Mouse (Mus musculus): ENCODE measurements around the gene Wdr6. TPM values are rescaled to one million over a fixed set of nuclear protein-coding genes. Genes with fewer than 3 reads are reported as not detected.

The Wdr6 gene
- polyA plus RNA-seq, 1 experiment from 2014 or later: 78.9 TPM

DNA sequence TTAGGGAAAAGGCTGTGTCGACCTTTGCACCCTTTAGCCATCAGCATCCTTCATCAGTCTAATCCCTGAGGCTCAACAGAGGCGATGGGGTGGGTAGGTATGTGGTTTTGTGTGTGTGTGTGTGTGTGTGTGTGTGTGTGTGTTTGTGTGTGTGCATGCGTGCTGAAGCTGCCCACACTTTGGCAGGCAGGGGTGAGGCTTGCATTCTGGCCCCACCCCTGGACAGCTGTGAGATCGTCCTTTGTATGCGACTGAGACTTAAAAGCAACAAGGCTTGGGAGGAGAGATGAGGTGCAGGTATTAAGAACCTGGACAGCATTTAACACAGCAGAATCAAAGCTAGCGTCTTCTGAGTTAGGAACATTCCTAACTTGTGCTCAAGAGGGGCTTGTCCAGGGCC is 1.5 kb downstream of the Wdr6 start:
- ATAC-seq (ENCODE audit: low read depth) (no peak), DNase-seq (ENCODE audit: low spot score) (no peak)
- 28% methylated on average over 6 of the region's 6 CpGs for WGBS
- H3K9ac ChIP-seq (ENCODE audit: low read depth, low read length): peak overlapping the region; percentile 91; the same call in 1 of the 2 replicates
- H3K4me1 ChIP-seq (ENCODE audit: control insufficient read depth, insufficient read depth, low read length): peaks cover 18% of the 10 kb centered on the region
- peaks cover 41% of the 10 kb centered on the region for H3K36me3 ChIP-seq (ENCODE audit: control insufficient read depth, insufficient read depth, low read length)
- no peak overlapping the region for H3K27ac ChIP-seq (replicated peaks; ENCODE audit: low read depth, low read length)
- H3K9me3 ChIP-seq (ENCODE audit: control insufficient read depth, low read length): no peaks in the 10 kb centered on the region
- H3K4me3 ChIP-seq (ENCODE audit: low read depth, low read length): peak overlapping the region; percentile 68
- H3K4me2 ChIP-seq (ENCODE audit: low read depth, low read length): peak overlapping the region; percentile 86
- no peaks in the 10 kb centered on the region for H3K27me3 ChIP-seq (replicated peaks; ENCODE audit: control insufficient read depth, insufficient read depth, low read length)

GRCm38 (mm10) chr9:108575321-108576297 is 2.9 kb downstream of the Wdr6 start:
- H3K9me3 ChIP-seq (ENCODE audit: control insufficient read depth, low read length): no peaks in the 10 kb centered on the region
- H3K9ac ChIP-seq (ENCODE audit: low read depth, low read length): no peak overlapping the region
- peaks cover 55% of the 10 kb centered on the region for H3K36me3 ChIP-seq (ENCODE audit: control insufficient read depth, insufficient read depth, low read length)
- H3K4me2 ChIP-seq (ENCODE audit: low read depth, low read length): no peak overlapping the region
- H3K27ac ChIP-seq (replicated peaks; ENCODE audit: low read depth, low read length): no peak overlapping the region
- no peaks in the 10 kb centered on the region for H3K27me3 ChIP-seq (replicated peaks; ENCODE audit: control insufficient read depth, insufficient read depth, low read length)
- DNase-seq (ENCODE audit: low spot score) (no peak), ATAC-seq (ENCODE audit: low read depth) (no peak)
- 87% methylated on average over 37 of the region's 37 CpGs for WGBS
- peaks cover 18% of the 10 kb centered on the region for H3K4me1 ChIP-seq (ENCODE audit: control insufficient read depth, insufficient read depth, low read length)
- H3K4me3 ChIP-seq (ENCODE audit: low read depth, low read length): no peak overlapping the region

DNA sequence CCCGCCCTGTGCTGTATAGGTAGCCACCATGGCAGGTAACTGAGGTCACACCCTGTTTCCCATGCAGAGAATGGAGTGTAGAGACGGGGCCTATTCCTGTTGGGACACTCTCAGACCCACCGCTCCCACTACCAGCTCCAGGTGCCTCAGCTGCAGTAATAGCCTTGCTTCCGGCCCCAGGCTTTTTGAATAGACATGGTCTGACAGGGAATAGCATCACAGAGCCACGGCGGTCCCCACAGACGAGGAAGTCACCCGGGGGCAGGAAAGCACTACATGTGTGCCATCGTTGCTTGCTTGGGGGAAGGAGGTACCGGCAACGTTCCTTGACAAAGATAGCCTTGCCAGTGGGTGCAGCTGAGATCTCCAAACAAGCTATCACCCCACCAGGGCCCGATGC is 3.6 kb downstream of the Wdr6 start:
- Histone ChIP-seq H3K36me3 (ENCODE audit: control insufficient read depth, insufficient read depth, low read length) (peaks cover 56% of the 10 kb centered on the region), H3K4me2 (ENCODE audit: low read depth, low read length) (no peak overlapping the region), H3K4me3 (ENCODE audit: low read depth, low read length) (no peak overlapping the region), H3K27ac (replicated peaks; ENCODE audit: low read depth, low read length) (no peak overlapping the region), H3K27me3 (replicated peaks; ENCODE audit: control insufficient read depth, insufficient read depth, low read length) (no peaks in the 10 kb centered on the region), H3K9ac (ENCODE audit: low read depth, low read length) (no peak overlapping the region), H3K9me3 (ENCODE audit: control insufficient read depth, low read length) (no peaks in the 10 kb centered on the region), H3K4me1 (ENCODE audit: control insufficient read depth, insufficient read depth, low read length) (peaks cover 23% of the 10 kb centered on the region)
- WGBS: 88% methylated on average over 12 of the region's 12 CpGs
- no peak for ATAC-seq (ENCODE audit: low read depth)
- no peak for DNase-seq (ENCODE audit: low spot score)

DNA sequence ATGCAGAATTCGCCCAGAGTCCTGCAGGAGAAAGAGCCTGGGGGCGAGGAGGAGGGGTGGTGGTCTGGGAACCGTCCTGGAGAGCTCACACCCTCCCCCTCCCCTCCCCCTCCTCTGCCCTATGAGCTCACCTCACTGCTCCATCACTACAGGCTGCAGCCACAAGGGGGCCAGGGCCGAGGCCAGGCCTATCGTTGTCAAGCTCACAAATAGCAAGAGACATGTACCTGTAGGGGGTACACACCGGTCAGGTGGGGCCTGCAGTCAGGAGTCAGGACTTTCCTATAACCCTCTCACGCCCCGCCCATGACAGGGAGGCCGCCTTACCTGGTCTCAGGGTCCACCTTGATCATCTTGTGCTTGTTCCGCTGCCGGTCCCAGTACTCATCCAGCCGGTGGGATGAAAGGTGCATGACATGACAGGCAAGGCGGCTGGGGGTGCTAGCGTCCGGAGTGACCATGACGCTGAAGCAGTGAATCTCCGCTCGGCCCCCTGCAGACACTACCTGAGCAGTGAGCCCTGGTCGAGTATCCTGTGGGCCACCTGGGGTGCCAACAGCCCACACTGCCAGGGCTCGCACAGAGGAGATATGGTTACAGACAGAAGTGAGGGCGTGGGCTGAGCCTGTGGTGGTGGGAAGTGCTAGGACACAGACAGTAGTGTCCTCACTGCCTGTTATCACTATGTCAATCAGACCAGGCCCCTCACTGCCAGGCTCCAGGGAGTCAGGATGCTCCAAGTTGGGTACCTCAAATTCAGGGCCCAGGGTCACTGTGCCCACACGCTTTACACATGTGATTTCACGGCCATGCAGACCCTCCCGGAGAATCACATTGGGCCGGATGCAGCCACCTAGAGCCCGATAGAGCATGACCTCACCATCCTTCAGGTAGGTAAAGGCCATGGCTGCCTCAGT is 4.5 kb downstream of the Wdr6 start:
- no peak for ATAC-seq (ENCODE audit: low read depth)
- Histone ChIP-seq H3K27me3 (replicated peaks; ENCODE audit: control insufficient read depth, insufficient read depth, low read length) (no peaks in the 10 kb centered on the region), H3K9me3 (ENCODE audit: control insufficient read depth, low read length) (no peaks in the 10 kb centered on the region), H3K4me3 (ENCODE audit: low read depth, low read length) (no peak overlapping the region), H3K4me2 (ENCODE audit: low read depth, low read length) (no peak overlapping the region), H3K4me1 (ENCODE audit: control insufficient read depth, insufficient read depth, low read length) (peaks cover 20% of the 10 kb centered on the region), H3K9ac (ENCODE audit: low read depth, low read length) (no peak overlapping the region), H3K27ac (replicated peaks; ENCODE audit: low read depth, low read length) (no peak overlapping the region), H3K36me3 (ENCODE audit: control insufficient read depth, insufficient read depth, low read length) (peaks cover 56% of the 10 kb centered on the region)
- peak; percentile 58 for DNase-seq (ENCODE audit: low spot score)
- 59% methylated on average over 25 of the region's 26 CpGs for WGBS

DNA sequence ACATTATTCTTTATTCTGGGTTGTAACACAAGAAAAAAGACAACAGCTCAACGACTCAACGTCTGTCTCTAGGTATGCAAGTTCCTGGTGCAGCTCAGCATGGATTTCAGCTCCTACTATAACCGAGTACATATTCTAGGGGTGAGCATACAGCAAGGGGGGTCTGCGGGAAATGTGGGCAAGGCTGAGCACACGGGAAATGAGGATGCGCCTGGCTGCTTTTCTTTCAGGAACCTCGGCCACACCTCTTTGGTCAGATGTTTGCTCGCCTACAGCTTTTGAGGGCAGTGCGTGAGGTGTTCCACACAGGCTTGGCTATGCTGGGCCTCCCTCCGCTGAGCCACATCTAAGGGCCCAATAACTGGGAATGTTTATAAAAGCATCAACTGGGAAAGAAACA is 6.2 kb downstream of the Wdr6 start:
- Histone ChIP-seq H3K4me3 (ENCODE audit: low read depth, low read length) (no peak overlapping the region), H3K27ac (replicated peaks; ENCODE audit: low read depth, low read length) (no peak overlapping the region), H3K4me1 (ENCODE audit: control insufficient read depth, insufficient read depth, low read length) (peaks cover 26% of the 10 kb centered on the region), H3K9ac (ENCODE audit: low read depth, low read length) (no peak overlapping the region), H3K9me3 (ENCODE audit: control insufficient read depth, low read length) (no peaks in the 10 kb centered on the region), H3K27me3 (replicated peaks; ENCODE audit: control insufficient read depth, insufficient read depth, low read length) (no peaks in the 10 kb centered on the region), H3K4me2 (ENCODE audit: low read depth, low read length) (no peak overlapping the region), H3K36me3 (ENCODE audit: control insufficient read depth, insufficient read depth, low read length) (peaks cover 56% of the 10 kb centered on the region)
- no peak for ATAC-seq (ENCODE audit: low read depth)
- WGBS: 79% methylated on average over 10 of the region's 10 CpGs
- DNase-seq (ENCODE audit: low spot score): no peak

DNA sequence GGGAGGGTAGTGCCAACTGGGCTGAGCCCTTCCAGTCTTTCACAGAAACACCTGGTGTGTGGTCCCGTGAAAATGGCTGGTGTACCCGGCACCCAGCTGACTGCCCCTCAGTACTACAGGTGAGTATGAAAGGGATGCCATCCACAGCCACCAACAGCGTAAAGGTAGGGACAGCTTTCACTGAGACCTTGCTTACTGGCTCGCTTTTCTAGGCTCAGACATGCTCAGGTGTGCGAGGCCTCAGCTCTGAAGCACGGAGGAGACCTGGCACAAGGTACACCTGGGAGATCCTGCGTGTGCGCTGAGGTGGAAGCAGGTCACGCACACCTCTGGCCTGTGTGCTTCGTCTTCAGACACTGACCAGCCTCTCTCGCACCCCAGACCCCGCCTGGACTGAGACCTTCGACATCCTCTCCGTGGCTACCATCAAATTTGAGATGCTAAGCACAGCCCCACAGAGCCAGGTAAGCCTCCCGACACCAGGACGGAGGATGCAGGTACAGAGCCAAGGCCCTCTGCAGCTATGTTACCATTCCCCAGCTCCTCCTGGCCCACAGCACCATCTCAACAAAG is 7.1 kb downstream of the Wdr6 start:
- 91% methylated on average over 16 of the region's 16 CpGs for WGBS
- no peak overlapping the region for H3K4me2 ChIP-seq (ENCODE audit: low read depth, low read length)
- H3K4me1 ChIP-seq (ENCODE audit: control insufficient read depth, insufficient read depth, low read length): peaks cover 18% of the 10 kb centered on the region
- peaks cover 55% of the 10 kb centered on the region for H3K36me3 ChIP-seq (ENCODE audit: control insufficient read depth, insufficient read depth, low read length)
- DNase-seq (ENCODE audit: low spot score): no peak
- no peaks in the 10 kb centered on the region for H3K27me3 ChIP-seq (replicated peaks; ENCODE audit: control insufficient read depth, insufficient read depth, low read length)
- H3K9me3 ChIP-seq (ENCODE audit: control insufficient read depth, low read length): no peaks in the 10 kb centered on the region
- H3K27ac ChIP-seq (replicated peaks; ENCODE audit: low read depth, low read length): no peak overlapping the region
- no peak overlapping the region for H3K9ac ChIP-seq (ENCODE audit: low read depth, low read length)
- H3K4me3 ChIP-seq (ENCODE audit: low read depth, low read length): no peak overlapping the region
- no peak for ATAC-seq (ENCODE audit: low read depth)

GRCm38 (mm10) chr9:108570207-108570896 is 8.2 kb downstream of the Wdr6 start:
- no peak for ATAC-seq (ENCODE audit: low read depth)
- no peaks in the 10 kb centered on the region for H3K27me3 ChIP-seq (replicated peaks; ENCODE audit: control insufficient read depth, insufficient read depth, low read length)

More at GRCm38 (mm10) chr9:108570207-108570896, 8.2 kb downstream of the Wdr6 start:
- peak overlapping the region; percentile 70 for H3K27ac ChIP-seq (replicated peaks; ENCODE audit: low read depth, low read length)
- H3K9me3 ChIP-seq (ENCODE audit: control insufficient read depth, low read length): no peaks in the 10 kb centered on the region
- peak overlapping the region; percentile 98 for H3K4me2 ChIP-seq (ENCODE audit: low read depth, low read length)
- H3K36me3 ChIP-seq (ENCODE audit: control insufficient read depth, insufficient read depth, low read length): peaks cover 51% of the 10 kb centered on the region
- H3K9ac ChIP-seq (ENCODE audit: low read depth, low read length): peak overlapping the region; percentile 68
- peak; percentile 91 for DNase-seq (ENCODE audit: low spot score)
- 2% methylated on average over 39 of the region's 40 CpGs for WGBS
- H3K4me1 ChIP-seq (ENCODE audit: control insufficient read depth, insufficient read depth, low read length): peaks cover 23% of the 10 kb centered on the region
- peak overlapping the region; percentile 66 for H3K4me3 ChIP-seq (ENCODE audit: low read depth, low read length)
